Mouse (Mus musculus): ENCODE results near the gene Gnai2. TPM values are rescaled to one million over a fixed set of nuclear protein-coding genes. Genes with fewer than 3 reads are reported as not detected.

The Gnai2 gene
- polyA plus RNA-seq, 1 experiment = 526 TPM

GRCm38 (mm10) chr9:107596619-107597569, 38.3 kb downstream of the Gnai2 start:
- no peak for DNase-seq (ENCODE audit: low read depth, low spot score)
- 83% methylated on average over 11 of the region's 11 CpGs for WGBS

- no peak for DNase-seq (ENCODE audit: low read depth, low spot score)
- WGBS = 76% methylated on average over 8 of the region's 8 CpGs
Measured at GRCm38 (mm10) chr9:107594281-107595062, 40.7 kb downstream of the Gnai2 start.

- no peak for DNase-seq (ENCODE audit: low read depth, low spot score)
- WGBS = 73% methylated on average over 11 of the region's 11 CpGs
Measured at GRCm38 (mm10) chr9:107593101-107593976, 41.8 kb downstream of the Gnai2 start.

GRCm38 (mm10) chr9:107590773-107591060, 44.5 kb downstream of the Gnai2 start:
- DNase-seq (ENCODE audit: low read depth, low spot score) = no peak
- 25% methylated on average over 6 of the region's 6 CpGs for WGBS

DNA sequence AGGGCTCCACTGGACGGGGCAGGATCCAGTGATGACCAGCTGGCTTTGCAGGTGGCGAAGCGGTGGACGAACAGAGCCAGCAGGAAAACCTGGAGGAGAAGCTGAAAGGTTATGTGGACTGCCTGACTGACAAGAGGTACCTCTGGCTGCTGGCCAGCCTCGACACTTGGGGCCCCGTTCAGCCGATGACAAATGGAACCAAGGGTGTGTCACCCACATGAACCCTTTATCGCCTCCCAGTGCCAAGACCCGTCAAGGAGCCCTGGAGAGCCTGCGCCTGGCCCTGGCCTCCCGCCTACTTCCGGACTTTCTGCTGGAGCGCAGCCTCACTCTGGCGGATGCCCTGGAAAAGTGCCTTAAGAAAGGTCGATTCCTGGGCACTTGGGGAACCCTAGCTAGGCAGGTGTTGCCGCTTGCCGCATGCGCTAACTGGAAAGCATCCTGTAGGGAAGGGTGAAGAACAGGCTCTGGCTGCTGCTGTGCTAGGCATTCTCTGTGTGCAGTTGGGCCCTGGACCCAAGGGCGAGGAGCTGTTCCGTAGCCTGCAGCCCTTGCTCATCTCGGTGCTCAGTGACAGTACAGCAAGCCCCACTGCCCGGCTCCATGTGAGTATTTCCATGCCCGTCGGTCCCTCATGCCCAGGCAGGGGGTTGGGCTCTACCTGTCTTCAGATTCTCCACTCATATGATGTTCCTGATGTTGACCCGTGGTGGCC, 45.0 kb downstream of the Gnai2 start:
- 30% methylated on average over 25 of the region's 25 CpGs for WGBS
- DNase-seq (ENCODE audit: low read depth, low spot score) = no peak

GRCm38 (mm10) chr9:107587833-107588639, 47.1 kb downstream of the Gnai2 start:
- 1% methylated on average over 33 of the region's 33 CpGs for WGBS
- DNase-seq (ENCODE audit: low read depth, low spot score) = no peak

DNA sequence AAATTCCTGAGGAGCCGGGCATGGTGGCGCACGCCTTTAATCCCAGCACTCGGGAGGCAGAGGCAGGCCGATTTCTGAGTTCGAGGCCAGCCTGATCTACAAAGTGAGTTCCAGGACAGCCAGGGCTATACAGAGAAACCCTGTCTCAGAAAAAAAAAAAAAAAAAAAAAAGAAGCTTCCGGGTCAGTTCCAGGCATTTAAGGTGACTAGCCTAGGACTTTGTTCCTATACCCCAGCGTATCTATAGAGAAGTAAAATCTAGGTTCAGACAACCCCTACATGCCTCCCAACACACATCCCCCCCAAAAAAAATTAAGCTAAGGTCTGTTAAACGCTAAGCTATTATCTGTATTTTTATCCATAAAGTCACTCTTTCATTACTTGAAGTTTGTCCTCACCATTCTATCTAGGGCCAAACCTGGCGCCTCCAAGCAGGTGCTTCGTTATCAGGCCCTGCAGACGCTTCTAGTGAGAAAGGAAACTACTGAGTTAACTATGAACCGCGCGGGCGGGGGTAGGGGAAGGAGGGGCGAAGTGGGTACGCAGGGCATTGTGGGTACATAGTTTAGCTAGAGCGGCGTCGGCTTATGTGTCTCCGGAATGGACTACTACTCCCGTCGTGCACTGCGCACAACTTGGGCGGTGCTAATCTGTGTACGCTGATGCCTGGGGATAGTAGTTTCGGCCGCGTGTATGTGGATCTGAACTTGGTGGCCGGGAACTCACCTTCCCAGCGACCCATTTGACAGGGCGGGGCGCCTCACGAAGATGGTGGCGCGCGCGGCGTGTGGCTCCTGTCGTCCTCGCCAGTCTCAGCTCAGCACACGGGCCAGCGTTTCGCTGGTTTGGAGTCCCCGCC, 48.0 kb downstream of the Gnai2 start, which contains the start of gene Ifrd2:
Gene Ifrd2, plus strand, starts transcription at position 669 of the 859 bp plus-strand sequence.
- 8% methylated on average over 46 of the region's 46 CpGs for WGBS
- DNase-seq (ENCODE audit: low read depth, low spot score) = peak; percentile 98

DNA sequence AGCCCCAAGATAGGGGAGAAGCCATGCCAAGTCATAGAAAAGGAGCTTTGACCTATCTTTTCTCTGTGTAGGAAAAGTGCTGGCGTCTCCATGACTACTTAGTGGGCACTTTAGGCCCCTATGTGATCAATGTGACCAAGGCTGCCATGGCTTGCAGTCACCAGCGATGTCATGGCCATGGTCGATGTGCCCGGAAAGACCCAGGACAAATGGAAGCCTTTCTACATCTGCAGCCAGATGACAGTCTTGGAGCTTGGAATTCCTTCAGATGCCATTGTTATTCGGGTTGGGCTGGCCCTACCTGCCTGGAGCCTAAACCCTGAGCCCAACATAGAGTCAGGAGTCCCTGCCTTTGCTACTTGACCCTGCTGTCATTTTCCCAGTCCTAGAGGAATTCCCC, 48.7 kb downstream of the Gnai2 start:
- no peak for DNase-seq (ENCODE audit: low read depth, low spot score)
- 86% methylated on average over 5 of the region's 5 CpGs for WGBS

- WGBS = 91% methylated on average over 14 of the region's 14 CpGs
- no peak for DNase-seq (ENCODE audit: low read depth, low spot score)
Measured at GRCm38 (mm10) chr9:107583174-107583573, 52.0 kb downstream of the Gnai2 start.

DNA sequence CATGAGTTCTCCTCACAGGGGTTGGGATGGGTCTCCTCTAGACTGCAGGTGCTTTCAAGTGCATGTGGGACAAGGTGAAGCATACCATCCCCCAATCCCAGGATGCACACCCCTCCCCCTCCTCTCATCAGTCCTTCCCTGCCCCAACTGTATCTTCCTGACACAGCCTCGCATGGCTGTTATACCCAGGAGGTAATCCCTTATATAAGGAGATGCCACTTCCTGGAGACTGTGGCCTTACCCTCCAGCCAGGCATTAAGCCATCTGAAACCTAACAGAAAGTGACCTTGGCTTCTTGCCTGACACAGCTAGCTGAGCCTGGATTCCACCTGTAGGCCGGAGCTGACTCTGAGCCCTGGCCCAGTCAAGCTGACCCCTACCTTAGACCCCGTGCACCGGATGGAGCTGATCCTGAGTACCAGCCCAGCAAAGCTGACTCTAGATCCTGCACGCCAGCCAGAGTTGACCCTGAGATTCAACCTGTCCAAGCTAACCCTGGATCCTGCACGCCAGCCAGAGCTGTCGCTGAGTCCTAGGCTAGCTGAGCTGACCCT, 52.6 kb downstream of the Gnai2 start:
- 78% methylated on average over 7 of the region's 7 CpGs for WGBS
- DNase-seq (ENCODE audit: low read depth, low spot score) = no peak

- whole genome bisulfite sequencing = 45% methylated on average over 4 of the region's 4 CpGs
- no peak for DNase-seq (ENCODE audit: low read depth, low spot score)
Measured at GRCm38 (mm10) chr9:107581584-107581983, 53.6 kb downstream of the Gnai2 start.

DNA sequence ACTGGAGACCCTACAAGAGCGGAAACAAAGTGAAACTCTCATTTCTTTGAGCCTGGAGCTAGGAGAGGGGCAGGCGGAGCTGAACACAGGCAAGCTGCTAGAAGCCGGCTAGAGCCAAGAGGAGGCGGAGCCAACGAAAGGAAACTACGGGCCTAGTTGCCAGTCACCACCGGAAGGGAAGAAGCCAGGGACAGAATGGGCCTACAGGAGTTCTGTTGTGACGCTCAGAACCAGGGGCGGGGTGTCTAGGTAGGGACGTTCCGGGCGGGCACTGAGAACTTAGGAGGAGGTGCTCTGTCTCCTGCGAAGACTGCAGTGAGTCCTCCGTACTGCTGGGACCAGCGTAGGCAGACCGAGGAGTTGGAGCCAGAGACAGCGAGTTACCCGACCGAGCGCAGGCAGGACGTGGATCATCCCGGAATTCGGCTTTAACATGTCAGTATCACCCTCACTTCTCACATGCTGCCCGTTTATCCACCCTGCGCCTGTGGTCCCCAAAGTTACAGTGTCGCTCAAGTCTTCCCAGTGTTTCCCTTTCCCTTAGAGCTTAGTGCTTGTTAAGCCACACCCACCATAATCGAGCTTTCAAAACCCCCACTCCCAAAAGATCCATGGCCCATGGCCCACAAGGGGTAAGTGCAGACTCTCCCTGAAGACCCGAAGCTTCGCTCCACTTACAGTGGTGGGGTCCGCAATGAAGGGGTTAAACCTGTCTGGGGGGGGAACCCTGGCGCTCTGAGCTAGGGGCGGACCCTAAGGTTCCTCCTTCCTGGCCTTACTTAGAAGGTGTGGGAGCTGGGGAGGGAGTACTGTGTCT, 54.5 kb downstream of the Gnai2 start, which contains the start of gene Hyal3:
Gene Hyal3, plus strand, starts transcription at position 318 of the 817 bp plus-strand sequence.
- peak; percentile 86 for DNase-seq (ENCODE audit: low read depth, low spot score)
- under 1% methylated on average over 32 of the region's 32 CpGs for WGBS

GRCm38 (mm10) chr9:107579023-107579900, 55.9 kb downstream of the Gnai2 start:
- WGBS = 92% methylated on average over 14 of the region's 14 CpGs
- no peak for DNase-seq (ENCODE audit: low read depth, low spot score)

GRCm38 (mm10) chr9:107578587-107578986, 56.6 kb downstream of the Gnai2 start, which contains the start of gene Naa80:
Gene Naa80 (plus strand): TSS chr9:107578887.
- WGBS = 63% methylated on average over 3 of the region's 3 CpGs
- DNase-seq (ENCODE audit: low read depth, low spot score) = no peak

DNA sequence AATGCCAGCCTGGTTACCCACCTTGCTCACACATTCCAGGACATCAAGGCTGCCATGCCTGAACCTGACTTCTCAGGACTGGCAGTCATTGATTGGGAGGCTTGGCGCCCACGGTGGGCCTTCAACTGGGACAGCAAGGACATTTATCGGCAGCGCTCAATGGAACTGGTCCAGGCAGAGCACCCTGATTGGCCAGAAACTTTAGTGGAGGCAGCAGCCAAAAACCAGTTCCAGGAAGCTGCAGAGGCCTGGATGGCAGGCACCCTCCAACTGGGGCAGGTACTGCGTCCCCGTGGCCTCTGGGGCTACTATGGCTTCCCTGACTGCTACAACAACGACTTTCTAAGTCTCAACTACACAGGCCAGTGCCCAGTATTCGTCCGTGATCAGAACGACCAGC, 57.3 kb downstream of the Gnai2 start:
- no peak for DNase-seq (ENCODE audit: low read depth, low spot score)
- 91% methylated on average over 10 of the region's 10 CpGs for WGBS
